Mouse (Mus musculus) midbrain, embryonic 14.5 days (tissue): Measurements from ENCODE around the gene Rab8a. TPM values are rescaled to one million over a fixed set of nuclear protein-coding genes. Genes with fewer than 3 reads are reported as not detected.

ENCODE experiments used
- ATAC-seq: fragments of 200-750 bp; cut with Nextera tagmentation; 2 replicates; pipeline ENCODE4 v1.8.0; 2017; ENCODE audit warnings: moderate number of reproducible peaks, moderate library complexity; ENCODE audit not compliant: low FRiP score, low TSS enrichment
- DNase-seq: peaks from one replicate; pipeline ENCODE4 v3.0.0-alpha.2; 2015
- H3K27ac ChIP-seq: fragments of 300-500 bp; sonication (generic); replicated peaks from 2 replicates; pipeline ENCODE4 v1.5.1; 2014; ENCODE audit warnings: mild to moderate bottlenecking, low read depth, low read length, moderate library complexity
- H3K27me3 ChIP-seq: fragments of 300-500 bp; sonication (generic); 2 replicates; pipeline ENCODE4 v1.6.1; 2014; ENCODE audit warnings: low read length, control low read depth, mixed read lengths; ENCODE audit not compliant: control insufficient read depth, insufficient read depth
- H3K36me3 ChIP-seq: fragments of 300-500 bp; sonication (generic); 2 replicates; pipeline ENCODE4 v1.6.1; 2014; ENCODE audit warnings: low read length, control low read depth; ENCODE audit not compliant: control insufficient read depth, insufficient read depth
- H3K4me1 ChIP-seq: fragments of 300-500 bp; sonication (generic); 2 replicates; pipeline ENCODE4 v1.6.1; 2014; ENCODE audit warnings: mild to moderate bottlenecking, antibody characterized with exemption, low read length, control low read depth; ENCODE audit not compliant: control insufficient read depth, insufficient read depth
- H3K4me2 ChIP-seq: fragments of 300-500 bp; sonication (generic); 2 replicates; pipeline ENCODE4 v1.6.1; 2014; ENCODE audit warnings: mild to moderate bottlenecking, low read length, moderate library complexity
- H3K4me3 ChIP-seq: fragments of 300-500 bp; sonication (generic); replicated peaks from 2 replicates; pipeline ENCODE4 v1.5.1; 2014; ENCODE audit warnings: low read depth, low read length
- H3K9ac ChIP-seq: fragments of 300-500 bp; sonication (generic); replicated peaks from 2 replicates; pipeline ENCODE4 v1.6.1; 2014; ENCODE audit warnings: mild to moderate bottlenecking, low read length, moderate library complexity
- H3K9me3 ChIP-seq: fragments of 300-500 bp; sonication (generic); 2 replicates; pipeline ENCODE4 v1.6.1; 2016; ENCODE audit warnings: low read length, control low read depth, mixed read lengths; ENCODE audit not compliant: control insufficient read depth
- WGBS: fragments of 180-500 bp; shearing (Covaris S2); extraction: QIAGEN DNeasy Blood & Tissue Kit; methylation state at CpG from one replicate; pipeline ENCODE4 v1.1.7; 2014; 5-methylcytosine and 5-hydroxymethylcytosine counted together
- polyA plus RNA-seq: library from polyadenylated mRNA; unstranded; fragments of >200 nt; fragmentation: Nextera tagmentation; extraction: Ambion mirVana; gene quantifications from 2 replicates; pipeline ENCODE4 v1.2.1, GENCODE M21; 2014

Gene Rab8a
- polyA plus RNA-seq, 1 experiment from 2014 or later = 69.9 TPM

DNA sequence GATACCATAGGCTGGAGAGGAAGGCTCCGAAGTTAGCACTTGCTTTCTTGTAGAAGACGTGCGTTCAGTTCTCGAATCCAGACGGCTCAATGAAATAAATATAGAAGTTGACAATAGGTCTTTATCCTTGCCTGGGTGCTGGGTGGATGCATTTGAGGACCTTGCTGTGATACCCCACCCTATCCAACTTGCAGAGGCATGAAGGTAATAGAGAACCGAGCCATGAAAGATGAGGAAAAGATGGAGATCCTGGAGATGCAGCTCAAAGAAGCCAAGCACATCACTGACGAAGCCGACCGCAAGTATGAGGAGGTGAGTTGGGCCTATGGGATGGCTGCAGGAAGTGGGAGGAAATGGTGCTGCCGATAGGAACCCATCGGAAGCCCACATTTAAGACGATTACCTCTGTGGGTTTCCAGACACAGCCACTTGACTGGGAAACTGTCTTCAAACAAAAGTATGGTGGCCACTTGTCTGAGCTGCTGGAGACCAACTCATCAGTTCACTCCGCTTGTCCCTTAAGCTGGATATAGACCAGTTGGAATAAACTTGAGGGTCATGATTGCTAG lies 17.7 kb upstream of the Rab8a start:
- H3K9ac ChIP-seq = no peak overlapping the region
- peaks cover 92% of the 10 kb centered on the region for H3K36me3 ChIP-seq
- H3K9me3 ChIP-seq = no peaks in the 10 kb centered on the region
- no peak for DNase-seq
- no peak overlapping the region for H3K27ac ChIP-seq
- H3K4me3 ChIP-seq = no peak overlapping the region
- no peak overlapping the region for H3K4me2 ChIP-seq
- ATAC-seq = no peak
- no peaks in the 10 kb centered on the region for H3K4me1 ChIP-seq
- H3K27me3 ChIP-seq = no peaks in the 10 kb centered on the region
- 92% methylated on average over 13 of the region's 13 CpGs for WGBS

DNA sequence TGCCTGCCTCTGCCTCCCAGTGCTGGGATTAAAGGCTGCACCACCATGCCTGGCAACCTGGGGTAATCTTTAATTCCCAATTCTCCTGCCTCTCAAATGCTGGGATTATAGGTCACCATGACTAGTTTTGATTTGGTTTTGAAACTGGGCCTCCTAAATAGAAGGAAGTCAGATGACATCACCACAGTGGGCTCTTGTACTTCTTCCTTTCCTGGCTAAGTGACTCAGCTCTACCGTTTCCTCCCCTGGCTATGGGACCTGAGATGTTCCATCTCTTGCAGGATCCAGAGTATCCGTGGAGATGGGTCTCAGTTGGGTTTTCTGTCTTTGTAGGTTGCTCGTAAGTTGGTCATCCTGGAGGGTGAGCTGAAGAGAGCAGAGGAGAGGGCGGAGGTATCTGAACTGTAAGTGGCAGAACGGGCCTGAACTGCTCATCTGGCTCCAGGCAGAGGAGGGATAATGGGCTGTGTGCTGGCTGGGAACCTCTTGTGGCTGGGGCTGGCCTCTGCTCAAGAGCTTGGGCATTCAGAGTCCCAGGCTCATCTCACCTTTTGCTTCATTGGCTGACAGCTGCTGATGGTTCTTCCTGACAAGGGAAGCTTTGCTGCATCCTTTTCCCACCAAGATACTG lies 16.5 kb upstream of the Rab8a start:
- H3K9ac ChIP-seq = no peak overlapping the region
- no peaks in the 10 kb centered on the region for H3K9me3 ChIP-seq
- no peaks in the 10 kb centered on the region for H3K27me3 ChIP-seq
- peaks cover 89% of the 10 kb centered on the region for H3K36me3 ChIP-seq
- ATAC-seq (no peak), DNase-seq (no peak)
- no peaks in the 10 kb centered on the region for H3K4me1 ChIP-seq
- H3K27ac ChIP-seq = no peak overlapping the region
- no peak overlapping the region for H3K4me2 ChIP-seq
- 94% methylated on average over 5 of the region's 5 CpGs for WGBS
- no peak overlapping the region for H3K4me3 ChIP-seq

DNA sequence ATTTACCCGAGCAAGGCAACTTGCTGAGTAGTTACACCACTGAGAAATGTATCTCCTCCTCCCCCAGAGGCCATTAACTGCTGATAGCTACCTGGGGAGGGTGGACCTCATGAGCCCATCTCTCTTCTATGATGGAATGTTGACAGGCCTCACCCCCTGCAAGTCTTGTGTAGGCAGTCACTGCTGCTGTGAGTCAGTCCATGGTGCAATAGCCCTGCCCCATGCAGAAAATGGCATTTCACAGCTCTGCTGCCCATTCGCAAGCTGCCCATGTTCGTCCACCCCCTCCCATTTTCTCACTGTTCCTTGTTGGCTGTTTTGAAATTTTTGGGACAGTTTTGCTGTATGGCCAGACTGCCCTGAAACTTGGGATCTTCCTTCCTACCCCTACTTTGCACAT lies 15.5 kb upstream of the Rab8a start:
- Histone ChIP-seq H3K9me3 (no peaks in the 10 kb centered on the region), H3K4me1 (no peaks in the 10 kb centered on the region), H3K27ac (no peak overlapping the region), H3K9ac (no peak overlapping the region), H3K4me3 (no peak overlapping the region), H3K27me3 (no peaks in the 10 kb centered on the region), H3K4me2 (no peak overlapping the region), H3K36me3 (peaks cover 89% of the 10 kb centered on the region)
- no peak for ATAC-seq
- WGBS = 93% methylated on average over 3 of the region's 3 CpGs
- no peak for DNase-seq

DNA sequence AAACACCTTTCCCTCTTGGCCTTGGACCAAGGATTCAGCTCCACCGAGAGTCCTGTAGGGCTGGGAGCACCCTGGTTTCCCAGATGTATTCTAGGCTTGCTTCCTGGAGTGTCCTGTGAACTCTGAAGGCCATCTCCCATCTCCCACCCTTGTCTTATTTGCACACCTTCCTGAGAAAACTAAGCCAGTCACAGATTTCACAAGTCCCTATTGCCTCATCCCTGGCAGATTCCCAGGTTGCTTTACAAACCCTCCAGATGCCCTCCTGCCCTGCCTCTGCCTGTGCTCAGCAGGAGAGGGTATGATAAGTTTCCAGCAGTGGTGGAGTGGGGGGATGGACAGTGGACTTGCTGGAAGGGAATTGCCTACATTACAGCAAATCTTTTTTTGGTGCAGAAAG lies 14.9 kb upstream of the Rab8a start:
- ATAC-seq = no peak
- DNase-seq = no peak
- H3K27ac ChIP-seq = no peak overlapping the region
- no peak overlapping the region for H3K9ac ChIP-seq
- H3K4me2 ChIP-seq = no peak overlapping the region
- WGBS = 95% methylated on average over 1 of the region's 1 CpGs
- no peak overlapping the region for H3K4me3 ChIP-seq
- H3K4me1 ChIP-seq = no peaks in the 10 kb centered on the region
- no peaks in the 10 kb centered on the region for H3K27me3 ChIP-seq
- no peaks in the 10 kb centered on the region for H3K9me3 ChIP-seq
- peaks cover 85% of the 10 kb centered on the region for H3K36me3 ChIP-seq

DNA sequence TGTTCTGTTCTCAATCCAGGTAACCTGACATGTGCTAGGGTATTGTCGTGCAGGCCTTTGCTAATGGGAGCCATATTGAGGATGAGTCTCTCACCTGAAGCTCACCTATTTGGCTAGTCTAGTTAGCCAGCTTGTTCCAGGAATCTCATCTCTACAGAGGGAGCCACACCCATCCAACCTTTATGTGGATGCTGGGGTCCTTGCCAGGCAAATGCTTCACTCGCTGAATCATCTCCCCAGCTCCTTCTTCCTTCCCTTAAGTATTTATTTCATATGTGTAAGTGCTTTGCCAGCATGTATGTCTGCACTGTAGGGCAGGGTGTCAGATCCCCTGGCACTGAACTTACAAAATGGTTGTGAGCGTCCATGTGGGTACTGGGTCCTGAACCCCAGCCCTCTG lies 14.4 kb upstream of the Rab8a start:
- WGBS = 92% methylated on average over 3 of the region's 3 CpGs
- no peaks in the 10 kb centered on the region for H3K9me3 ChIP-seq
- ATAC-seq (no peak), DNase-seq (no peak)
- peaks cover 85% of the 10 kb centered on the region for H3K36me3 ChIP-seq
- no peak overlapping the region for H3K4me3 ChIP-seq
- H3K4me2 ChIP-seq = no peak overlapping the region
- H3K27ac ChIP-seq = no peak overlapping the region
- H3K4me1 ChIP-seq = no peaks in the 10 kb centered on the region
- H3K27me3 ChIP-seq = no peaks in the 10 kb centered on the region
- H3K9ac ChIP-seq = no peak overlapping the region

DNA sequence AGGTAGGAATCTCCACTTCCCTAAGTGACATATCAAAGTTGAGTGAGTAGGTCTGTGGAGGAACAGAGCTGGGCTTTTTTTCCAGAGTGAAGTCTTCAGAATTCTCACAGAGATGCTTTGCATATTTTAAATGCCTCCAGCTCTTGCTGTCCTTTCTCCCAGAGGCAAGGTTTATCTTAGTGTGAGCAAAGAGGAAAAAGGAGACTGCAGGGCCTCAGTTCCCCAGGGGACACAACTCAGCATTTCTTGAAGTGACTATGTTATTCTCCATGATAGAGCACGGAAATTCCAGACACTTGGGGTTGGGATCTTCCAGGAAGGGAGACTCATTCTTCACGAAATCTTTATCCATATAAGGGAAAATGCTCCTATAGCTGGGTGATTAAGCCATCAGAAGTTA lies 13.7 kb upstream of the Rab8a start:
- Histone ChIP-seq H3K4me1 (no peaks in the 10 kb centered on the region), H3K27me3 (no peaks in the 10 kb centered on the region), H3K9ac (no peak overlapping the region), H3K9me3 (no peaks in the 10 kb centered on the region), H3K4me3 (no peak overlapping the region), H3K4me2 (no peak overlapping the region), H3K27ac (no peak overlapping the region), H3K36me3 (peaks cover 83% of the 10 kb centered on the region)
- DNase-seq (no peak), ATAC-seq (no peak)
- WGBS = 96% methylated on average over 2 of the region's 2 CpGs

DNA sequence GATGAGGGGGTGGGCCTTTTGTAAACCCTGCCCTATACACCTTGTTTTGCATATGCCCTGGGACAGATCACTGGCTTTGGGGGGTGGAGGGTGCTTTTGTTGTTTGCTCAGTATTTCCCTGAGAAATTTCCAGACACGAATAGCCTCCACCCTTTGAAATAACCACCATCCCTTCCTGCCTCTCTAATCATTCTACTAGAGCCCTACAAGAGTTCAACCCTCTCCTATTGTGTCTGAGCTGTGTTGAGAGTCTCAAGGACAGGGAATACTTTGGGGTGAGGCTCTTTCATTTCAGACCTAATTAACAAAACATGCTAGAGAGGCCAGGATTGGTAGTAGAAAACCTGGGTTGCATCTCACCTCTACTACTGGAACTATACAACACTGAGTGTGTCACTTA lies 11.9 kb upstream of the Rab8a start:
- ATAC-seq (no peak), DNase-seq (no peak)
- Histone ChIP-seq H3K4me1 (no peaks in the 10 kb centered on the region), H3K4me2 (no peak overlapping the region), H3K4me3 (no peak overlapping the region), H3K27me3 (no peaks in the 10 kb centered on the region), H3K36me3 (peaks cover 75% of the 10 kb centered on the region), H3K9ac (no peak overlapping the region), H3K9me3 (no peaks in the 10 kb centered on the region), H3K27ac (no peak overlapping the region)
- 93% methylated on average over 1 of the region's 1 CpGs for WGBS

DNA sequence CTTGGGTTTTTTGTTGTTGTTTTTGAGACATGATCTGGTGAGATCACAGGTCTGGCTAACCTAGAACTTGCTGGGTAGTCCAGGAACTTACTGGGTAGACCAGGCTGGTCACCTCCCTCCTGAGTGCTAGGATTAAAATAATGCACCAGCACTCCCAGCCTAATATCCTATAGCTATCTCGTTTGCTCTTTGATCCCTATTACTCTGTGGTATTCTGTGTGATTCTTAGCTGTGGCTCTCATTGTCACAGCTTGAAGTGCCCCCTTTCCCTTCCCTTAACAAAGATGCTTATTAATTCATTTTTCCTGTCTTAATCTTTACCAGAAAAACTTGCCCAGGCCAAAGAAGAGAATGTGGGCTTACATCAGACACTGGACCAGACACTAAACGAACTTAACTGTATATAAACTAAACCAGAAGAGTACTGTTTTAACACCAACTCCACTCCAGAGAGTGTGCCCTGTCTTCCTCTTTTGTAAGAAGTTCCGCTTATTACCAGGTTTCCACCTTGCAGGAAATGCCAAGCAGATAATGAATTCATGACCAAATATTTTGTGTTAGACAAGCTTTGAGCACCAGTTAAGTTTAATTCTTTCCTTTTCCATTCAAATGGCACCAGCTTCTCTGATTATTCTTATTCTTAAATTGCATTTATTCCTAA lies 9.5 kb upstream of the Rab8a start:
- 87% methylated on average over 3 of the region's 3 CpGs for WGBS
- no peaks in the 10 kb centered on the region for H3K9me3 ChIP-seq

DNA sequence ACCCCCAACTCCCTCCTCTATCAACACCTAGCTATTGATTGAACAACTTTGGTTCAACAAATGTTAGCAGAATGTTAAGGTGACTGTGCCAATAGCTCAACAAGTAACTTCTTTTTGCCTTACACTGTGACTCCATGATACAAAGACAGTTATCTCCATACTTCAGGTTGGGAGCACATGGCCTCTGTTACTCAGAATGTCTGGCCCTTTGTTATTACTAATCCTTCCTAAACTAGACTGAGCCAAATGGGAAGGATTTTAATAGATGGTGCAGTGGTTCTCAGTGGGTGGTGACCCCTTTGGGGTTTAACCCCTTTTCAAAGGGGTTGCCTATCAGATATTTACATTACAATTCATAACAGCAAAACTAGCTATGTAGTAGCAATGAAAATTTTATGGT lies 7.6 kb upstream of the Rab8a start:
- Histone ChIP-seq H3K9me3 (no peaks in the 10 kb centered on the region), H3K4me2 (no peak overlapping the region), H3K36me3 (peaks cover 35% of the 10 kb centered on the region), H3K27ac (no peak overlapping the region), H3K4me1 (no peaks in the 10 kb centered on the region), H3K4me3 (no peak overlapping the region), H3K9ac (no peak overlapping the region), H3K27me3 (no peaks in the 10 kb centered on the region)
- ATAC-seq = no peak
- DNase-seq = no peak

More for the DNA sequence above, 9.5 kb upstream of the Rab8a start:
- Histone ChIP-seq H3K27me3 (no peaks in the 10 kb centered on the region), H3K36me3 (peaks cover 52% of the 10 kb centered on the region), H3K4me3 (no peak overlapping the region), H3K9ac (no peak overlapping the region), H3K27ac (no peak overlapping the region), H3K4me2 (no peak overlapping the region), H3K4me1 (no peaks in the 10 kb centered on the region)
- DNase-seq (no peak), ATAC-seq (no peak)
